Mouse (Mus musculus) myocyte (in vitro differentiated cells): ENCODE measurements at regions not wholly inside any gene's neighbourhood (a gene's known extent, or its start where the extent isn't known, plus 50 kb on each side); places are given as distances from the start of the nearest gene placed in this dataset.

ENCODE experiments used
- CEBPB ChIP-seq: IDR thresholded peaks from 2 replicates; pipeline ENCODE4 v1.6.1; 2011; ENCODE audit warnings: mild to moderate bottlenecking, moderate library complexity; ENCODE audit not compliant: poor library complexity, insufficient read depth, severe bottlenecking
- E2F4 ChIP-seq: IDR thresholded peaks from one replicate; pipeline ENCODE4 v1.6.1; 2011; ENCODE audit warnings: mild to moderate bottlenecking, control low read depth, moderate library complexity; ENCODE audit not compliant: insufficient read depth
- MAX ChIP-seq: IDR thresholded peaks from one replicate; pipeline ENCODE4 v1.6.1; 2011; ENCODE audit warnings: low read depth, mild to moderate bottlenecking, control low read depth
- POLR2A ChIP-seq: IDR thresholded peaks from one replicate; pipeline ENCODE4 v1.6.1; 2011; ENCODE audit warnings: low read depth, mild to moderate bottlenecking, control low read depth, moderate library complexity; ENCODE audit not compliant: insufficient read length
- POLR2AphosphoS2 ChIP-seq: IDR thresholded peaks from one replicate; pipeline ENCODE4 v1.6.1; 2011; ENCODE audit warnings: low read depth, control low read depth; ENCODE audit not compliant: insufficient read length
- REST ChIP-seq: IDR thresholded peaks from one replicate; pipeline ENCODE4 v1.6.1; 2011; ENCODE audit warnings: mild to moderate bottlenecking, control low read depth, moderate library complexity; ENCODE audit not compliant: insufficient read depth, insufficient read length
- TCF3 ChIP-seq: IDR thresholded peaks from one replicate; pipeline ENCODE4 v1.6.1; 2011; ENCODE audit warnings: low read depth, control low read depth; ENCODE audit not compliant: insufficient read length
- USF1 ChIP-seq: IDR thresholded peaks from one replicate; pipeline ENCODE4 v1.6.1; 2011; ENCODE audit warnings: low read depth, mild to moderate bottlenecking, control low read depth, moderate library complexity

- TF ChIP-seq POLR2A, result no peak
- TF ChIP-seq REST, result no peak
- no peak for TF ChIP-seq TCF3
- no peak for TF ChIP-seq USF1
- no peak for TF ChIP-seq POLR2AphosphoS2
- no peak for TF ChIP-seq E2F4
- no peak for TF ChIP-seq CEBPB
- TF ChIP-seq MAX, result no peak
Observed at GRCm38 (mm10) chr6:127250874-127251670, 99.1 kb upstream of the Ccnd2 start.
